Mouse (Mus musculus) liver, adult 2 months (tissue): Measurements from ENCODE around the gene Myh14. TPM values are rescaled to one million over a fixed set of nuclear protein-coding genes. Genes with fewer than 3 reads are reported as not detected.

Experiments
- DNase-seq: peaks from one replicate; pipeline ENCODE4 v3.0.0-alpha.2; 2011; ENCODE audit warnings: low read depth, low spot score; ENCODE audit errors: extremely low read depth
- H3K27ac ChIP-seq: fragments of 200-500 bp; replicated peaks from 2 replicates; pipeline ENCODE4 v1.5.1; 2012; ENCODE audit warnings: low read depth, mild to moderate bottlenecking, control low read depth, inconsistent platforms, low read length; ENCODE audit not compliant: insufficient read depth
- H3K27me3 ChIP-seq: fragments of 200-500 bp; 2 replicates; pipeline ENCODE4 v1.6.1; 2012; ENCODE audit warnings: mild to moderate bottlenecking, moderate library complexity, low read length, inconsistent platforms; ENCODE audit not compliant: control insufficient read depth, insufficient read depth
- H3K36me3 ChIP-seq: fragments of 200-500 bp; 2 replicates; pipeline ENCODE4 v1.6.1; 2012; ENCODE audit warnings: low read length, inconsistent platforms; ENCODE audit not compliant: control insufficient read depth, insufficient read depth
- H3K4me1 ChIP-seq: fragments of 200-500 bp; 2 replicates; pipeline ENCODE4 v1.6.1; 2011; ENCODE audit warnings: low read length; ENCODE audit not compliant: control insufficient read depth, insufficient read depth
- H3K4me3 ChIP-seq: fragments of 200-500 bp; 2 replicates; pipeline ENCODE4 v1.5.1; 2011; ENCODE audit warnings: low read depth, mild to moderate bottlenecking, control low read depth, low read length, moderate library complexity; ENCODE audit not compliant: insufficient read depth
- H3K79me2 ChIP-seq: fragments of 200-500 bp; 2 replicates; pipeline ENCODE4 v1.6.1; 2012; ENCODE audit warnings: inconsistent platforms, mild to moderate bottlenecking, low read length, moderate library complexity; ENCODE audit not compliant: control insufficient read depth, insufficient read depth
- H3K9ac ChIP-seq: fragments of 200-500 bp; 2 replicates; pipeline ENCODE4 v1.6.1; 2012; ENCODE audit warnings: low read depth, mild to moderate bottlenecking, control low read depth, inconsistent platforms, low read length
- CTCF ChIP-seq: fragments of 200-500 bp; IDR thresholded peaks from 2 replicates; pipeline ENCODE4 v1.5.1; 2011; ENCODE audit warnings: low read depth, low read length, control low read depth
- POLR2A ChIP-seq: fragments of 200-500 bp; IDR thresholded peaks from 2 replicates; pipeline ENCODE4 v1.6.1; 2011; ENCODE audit warnings: low read length, control low read depth; ENCODE audit not compliant: insufficient read depth; ENCODE audit errors: extremely low read depth
- WGBS: fragments of 180-500 bp; shearing (Covaris S2); methylation state at CpG from one replicate; pipeline ENCODE4 v1.1.7; 2018; 5-methylcytosine and 5-hydroxymethylcytosine counted together
- polyA plus RNA-seq: library from polyadenylated mRNA; depleted of rRNA; stranded (reverse); fragments of >200 nt; gene quantifications from 2 replicates; pipeline ENCODE4 v1.2.3, GENCODE M21; 2012
- total RNA-seq: library from RNA; depleted of rRNA; stranded (reverse); fragments of >200 nt; gene quantifications from 2 replicates; pipeline ENCODE4 v1.2.3, GENCODE M21; 2014

Gene Myh14
- total and polyA plus RNA-seq, 2 experiments = 5.6 to 7.0 TPM

DNA sequence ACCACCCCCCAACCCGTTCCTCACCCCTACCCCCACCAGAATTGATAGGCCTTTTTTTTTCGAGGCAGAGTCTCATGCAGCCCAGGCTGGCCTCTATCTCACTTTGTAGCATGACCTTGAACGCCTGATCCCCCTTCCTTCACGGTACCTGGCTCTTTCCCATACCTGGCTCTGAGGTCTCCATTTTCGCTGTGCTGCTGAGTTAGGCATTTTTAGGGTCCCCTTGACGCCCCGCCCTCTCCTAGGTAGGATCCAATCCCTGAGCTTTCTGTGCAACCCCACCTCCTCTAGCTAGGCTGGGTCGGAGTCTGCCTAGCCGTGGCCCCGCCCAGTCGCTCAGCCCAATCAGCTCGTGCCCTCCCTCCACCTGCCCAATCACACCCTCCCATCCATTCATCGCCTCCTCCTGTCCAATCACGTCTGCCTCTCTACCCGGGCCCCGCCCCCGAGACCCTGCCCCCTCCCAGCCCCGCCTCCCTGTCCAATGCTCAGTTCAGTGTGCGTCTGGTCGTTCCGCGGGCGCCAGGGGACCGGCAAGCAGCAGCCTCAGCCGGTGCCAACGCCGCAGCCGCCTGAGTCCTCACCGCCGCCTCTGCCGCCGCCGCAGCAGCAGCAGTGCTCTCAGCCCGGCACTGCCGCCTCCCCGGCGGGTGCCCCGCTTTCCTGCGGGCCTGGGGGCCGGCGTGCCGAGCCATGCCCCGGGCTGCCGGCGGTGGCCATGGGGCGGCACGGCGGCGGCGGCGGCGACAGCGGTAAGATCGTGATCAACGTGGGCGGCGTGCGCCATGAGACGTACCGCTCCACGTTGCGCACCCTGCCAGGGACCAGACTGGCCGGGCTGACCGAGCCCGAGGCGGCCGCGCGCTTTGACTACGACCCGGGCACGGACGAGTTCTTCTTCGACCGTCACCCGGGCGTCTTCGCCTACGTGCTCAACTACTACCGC lies 80.0 kb downstream of the Myh14 start, which contains the start of gene Kcnc3:
Gene Kcnc3 (plus strand): TSS at position 263 of the 946 bp plus-strand sequence.
- Histone ChIP-seq H3K4me1 (peaks cover 3% of the 10 kb centered on the region; the same call in 1 of the 2 replicates), H3K9ac (peak within 1 kb of the TSS; percentile 82), H3K27ac (peak within 1 kb of the TSS; percentile 11; the same call in 1 of the 2 replicates), H3K27me3 (peaks cover 6% of the 10 kb centered on the region; the same call in 1 of the 2 replicates), H3K4me3 (peak within 1 kb of the TSS; percentile 45; the same call in 1 of the 2 replicates), H3K36me3 (no peaks in the 10 kb centered on the region), H3K79me2 (no peaks in the 10 kb centered on the region)
- DNase-seq = peak; percentile 92
- WGBS = under 1% methylated on average over 77 of the region's 80 CpGs
- TF ChIP-seq CTCF (no peak), POLR2A (peak; percentile 87)

DNA sequence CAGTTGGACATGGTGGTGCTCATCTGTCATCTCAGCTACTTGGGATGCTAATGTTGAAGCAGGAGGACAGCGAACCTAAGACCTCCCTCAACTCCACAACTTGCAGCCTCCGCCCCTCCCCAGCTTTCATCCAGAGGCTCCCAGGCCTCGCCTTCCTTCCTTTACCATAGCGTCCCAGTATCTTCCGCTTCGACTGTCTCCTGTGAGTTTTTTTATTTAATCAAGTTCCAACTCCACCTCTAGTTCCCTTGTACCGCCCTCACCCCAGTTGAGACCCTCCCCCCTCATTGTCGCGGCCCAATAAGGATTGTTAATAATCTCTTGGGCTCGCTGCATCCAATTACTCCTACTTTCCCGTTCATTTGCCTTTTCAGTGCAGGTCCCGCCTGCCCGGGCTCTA lies 80.7 kb downstream of the Myh14 start:
- Histone ChIP-seq H3K79me2 (no peaks in the 10 kb centered on the region), H3K4me1 (peaks cover 3% of the 10 kb centered on the region; the same call in 1 of the 2 replicates), H3K36me3 (no peaks in the 10 kb centered on the region), H3K9ac (no peak overlapping the region), H3K27ac (no peak overlapping the region), H3K27me3 (peaks cover 6% of the 10 kb centered on the region; the same call in 1 of the 2 replicates), H3K4me3 (no peak overlapping the region)
- peak; percentile 30 for DNase-seq
- 22% methylated on average over 13 of the region's 13 CpGs for WGBS
- TF ChIP-seq POLR2A (no peak), CTCF (no peak)

DNA sequence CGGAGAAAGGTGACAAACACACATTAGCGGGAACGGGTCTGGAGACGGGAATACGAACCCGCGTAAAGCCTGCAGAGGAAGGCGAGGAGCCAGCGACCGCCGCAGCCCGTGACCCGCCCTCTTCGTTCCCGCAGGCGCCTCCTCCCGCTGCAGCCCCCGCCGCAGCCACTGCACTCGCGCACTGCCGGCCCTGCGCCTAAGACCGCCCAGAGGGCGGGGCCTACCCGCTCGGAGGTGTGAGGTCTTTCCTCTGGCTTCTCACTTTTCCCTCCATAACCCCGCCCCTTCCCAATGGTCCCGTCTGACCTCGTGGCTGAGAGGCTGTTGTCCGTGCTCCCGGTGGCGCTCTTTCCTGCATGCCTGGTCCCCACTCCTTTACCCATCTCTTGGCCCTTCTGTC lies 81.5 kb downstream of the Myh14 start:
- H3K79me2 ChIP-seq = no peaks in the 10 kb centered on the region
- H3K27ac ChIP-seq = no peak overlapping the region
- H3K36me3 ChIP-seq = no peaks in the 10 kb centered on the region
- peaks cover 3% of the 10 kb centered on the region; the same call in 1 of the 2 replicates for H3K4me1 ChIP-seq
- DNase-seq = peak; percentile 73
- H3K4me3 ChIP-seq = peak overlapping the region; percentile 52
- H3K27me3 ChIP-seq = peaks cover 6% of the 10 kb centered on the region; the same call in 1 of the 2 replicates
- H3K9ac ChIP-seq = peak overlapping the region; percentile 32; the same call in 1 of the 2 replicates
- TF ChIP-seq CTCF = no peak
- no peak for TF ChIP-seq POLR2A
- WGBS = 1% methylated on average over 33 of the region's 33 CpGs

DNA sequence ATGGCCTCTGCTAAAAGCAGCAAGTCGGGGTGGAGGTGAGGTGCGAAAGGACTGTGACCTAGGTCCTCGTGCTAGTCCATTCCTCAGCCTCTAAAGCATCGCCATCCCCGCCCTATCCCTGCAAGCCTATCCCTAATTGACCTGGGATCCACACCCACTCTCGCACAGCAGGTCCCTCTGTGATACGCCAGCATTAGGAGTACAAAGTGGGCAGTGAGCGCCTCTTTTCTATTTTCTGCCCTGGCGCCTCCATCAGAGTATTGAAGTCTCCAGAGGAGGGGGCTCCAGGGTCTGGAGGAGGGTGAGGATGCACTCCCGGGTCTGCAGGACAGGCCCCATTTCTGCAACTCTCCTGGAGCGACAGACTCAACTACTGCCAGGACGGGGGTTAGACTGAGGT lies 82.3 kb downstream of the Myh14 start:
- H3K27me3 ChIP-seq = peaks cover 6% of the 10 kb centered on the region; the same call in 1 of the 2 replicates
- no peak for DNase-seq
- no peaks in the 10 kb centered on the region for H3K36me3 ChIP-seq
- H3K9ac ChIP-seq = no peak overlapping the region
- 20% methylated on average over 12 of the region's 12 CpGs for whole genome bisulfite sequencing
- TF ChIP-seq CTCF (no peak), POLR2A (no peak)
- no peaks in the 10 kb centered on the region for H3K79me2 ChIP-seq
- H3K4me3 ChIP-seq = no peak overlapping the region
- no peak overlapping the region for H3K27ac ChIP-seq
- H3K4me1 ChIP-seq = peaks cover 3% of the 10 kb centered on the region; the same call in 1 of the 2 replicates

DNA sequence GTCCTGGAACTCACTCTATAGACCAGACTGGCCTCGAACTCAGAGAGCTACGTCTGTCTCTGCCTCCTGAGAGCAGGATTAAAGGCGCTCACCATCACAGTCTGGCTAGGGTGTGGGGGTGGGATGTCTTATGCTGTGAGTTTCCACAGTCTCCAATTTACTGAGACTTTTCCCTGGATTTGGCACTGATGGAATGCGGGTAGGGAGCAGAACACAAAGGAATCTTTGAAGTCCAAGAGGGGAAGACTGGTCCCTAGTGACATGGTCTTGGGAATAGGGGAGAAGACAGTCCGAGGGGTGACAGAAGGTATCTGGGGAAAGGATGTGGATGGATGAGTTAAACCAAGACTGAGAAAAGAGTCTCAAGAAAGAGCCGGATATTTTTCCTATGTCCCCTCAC lies 83.0 kb downstream of the Myh14 start:
- 57% methylated on average over 6 of the region's 6 CpGs for WGBS
- peaks cover 6% of the 10 kb centered on the region; the same call in 1 of the 2 replicates for H3K27me3 ChIP-seq

More for the DNA sequence above, 83.0 kb downstream of the Myh14 start:
- no peak for DNase-seq
- H3K36me3 ChIP-seq = no peaks in the 10 kb centered on the region
- H3K9ac ChIP-seq = no peak overlapping the region
- H3K4me3 ChIP-seq = no peak overlapping the region
- H3K79me2 ChIP-seq = no peaks in the 10 kb centered on the region
- H3K27ac ChIP-seq = no peak overlapping the region
- H3K4me1 ChIP-seq = peaks cover 3% of the 10 kb centered on the region; the same call in 1 of the 2 replicates
- TF ChIP-seq CTCF (no peak), POLR2A (no peak)
